Mouse (Mus musculus) hindbrain, postnatal 0 days (tissue): ENCODE results near the gene Lrfn3. TPM values are rescaled to one million over a fixed set of nuclear protein-coding genes. Genes with fewer than 3 reads are reported as not detected.

ENCODE experiments used
- ATAC-seq: fragments of 200-750 bp; cut with Nextera tagmentation; 2 replicates; pipeline ENCODE4 v1.8.0; 2017; ENCODE audit warnings: mild to moderate bottlenecking, moderate TSS enrichment, moderate library complexity
- DNase-seq: peaks from one replicate; pipeline ENCODE4 v3.0.0-alpha.2; 2015; ENCODE audit warnings: low spot score
- H3K27ac ChIP-seq: fragments of 300-500 bp; sonication (generic); 2 replicates; pipeline ENCODE4 v1.5.1; 2014; ENCODE audit warnings: mild to moderate bottlenecking
- H3K27me3 ChIP-seq: fragments of 300-500 bp; sonication (generic); 2 replicates; pipeline ENCODE4 v1.6.1; 2014; ENCODE audit warnings: low read length, mixed read lengths; ENCODE audit not compliant: insufficient read depth
- H3K36me3 ChIP-seq: fragments of 300-500 bp; sonication (generic); 2 replicates; pipeline ENCODE4 v1.6.1; 2014; ENCODE audit warnings: low read length, mixed read lengths; ENCODE audit not compliant: insufficient read depth
- H3K4me1 ChIP-seq: fragments of 300-500 bp; sonication (generic); 2 replicates; pipeline ENCODE4 v1.6.1; 2014; ENCODE audit warnings: antibody characterized with exemption, low read length, mixed read lengths; ENCODE audit not compliant: insufficient read depth
- H3K4me2 ChIP-seq: fragments of 300-500 bp; sonication (generic); 2 replicates; pipeline ENCODE4 v1.6.1; 2014; ENCODE audit warnings: low read depth, mild to moderate bottlenecking, low read length, moderate library complexity, mixed read lengths
- H3K4me3 ChIP-seq: fragments of 300-500 bp; sonication (generic); 2 replicates; pipeline ENCODE4 v1.5.1; 2014; ENCODE audit warnings: low read length
- H3K9ac ChIP-seq: fragments of 300-500 bp; sonication (generic); replicated peaks from 2 replicates; pipeline ENCODE4 v1.6.1; 2014; ENCODE audit warnings: mild to moderate bottlenecking, low read length, moderate library complexity, mixed read lengths
- H3K9me3 ChIP-seq: fragments of 300-500 bp; sonication (generic); 2 replicates; pipeline ENCODE4 v1.6.1; 2016; ENCODE audit warnings: low read length, mixed read lengths
- CTCF ChIP-seq: IDR thresholded peaks from 2 replicates; pipeline ENCODE4 v1.5.1; 2016; ENCODE audit warnings: antibody characterized with exemption, control low read depth, low read depth
- WGBS: fragments of 180-500 bp; shearing (Covaris S2); extraction: QIAGEN DNeasy Blood & Tissue Kit; methylation state at CpG from one replicate; pipeline ENCODE4 v1.1.7; 2014; 5-methylcytosine and 5-hydroxymethylcytosine counted together
- polyA plus RNA-seq: library from polyadenylated mRNA; unstranded; fragments of >200 nt; fragmentation: Nextera tagmentation; extraction: Ambion mirVana; gene quantifications from 2 replicates; pipeline ENCODE4 v1.2.1, GENCODE M21; 2015
- total RNA-seq: library from RNA; depleted of rRNA; stranded (reverse); fragments of >200 nt; gene quantifications from 2 replicates; pipeline ENCODE4 v1.2.3, GENCODE M21; 2014; rRNA removed

Lrfn3 gene
- total and polyA plus RNA-seq, 2 experiments from 2014 or later: 18.1 to 45.9 TPM

DNA sequence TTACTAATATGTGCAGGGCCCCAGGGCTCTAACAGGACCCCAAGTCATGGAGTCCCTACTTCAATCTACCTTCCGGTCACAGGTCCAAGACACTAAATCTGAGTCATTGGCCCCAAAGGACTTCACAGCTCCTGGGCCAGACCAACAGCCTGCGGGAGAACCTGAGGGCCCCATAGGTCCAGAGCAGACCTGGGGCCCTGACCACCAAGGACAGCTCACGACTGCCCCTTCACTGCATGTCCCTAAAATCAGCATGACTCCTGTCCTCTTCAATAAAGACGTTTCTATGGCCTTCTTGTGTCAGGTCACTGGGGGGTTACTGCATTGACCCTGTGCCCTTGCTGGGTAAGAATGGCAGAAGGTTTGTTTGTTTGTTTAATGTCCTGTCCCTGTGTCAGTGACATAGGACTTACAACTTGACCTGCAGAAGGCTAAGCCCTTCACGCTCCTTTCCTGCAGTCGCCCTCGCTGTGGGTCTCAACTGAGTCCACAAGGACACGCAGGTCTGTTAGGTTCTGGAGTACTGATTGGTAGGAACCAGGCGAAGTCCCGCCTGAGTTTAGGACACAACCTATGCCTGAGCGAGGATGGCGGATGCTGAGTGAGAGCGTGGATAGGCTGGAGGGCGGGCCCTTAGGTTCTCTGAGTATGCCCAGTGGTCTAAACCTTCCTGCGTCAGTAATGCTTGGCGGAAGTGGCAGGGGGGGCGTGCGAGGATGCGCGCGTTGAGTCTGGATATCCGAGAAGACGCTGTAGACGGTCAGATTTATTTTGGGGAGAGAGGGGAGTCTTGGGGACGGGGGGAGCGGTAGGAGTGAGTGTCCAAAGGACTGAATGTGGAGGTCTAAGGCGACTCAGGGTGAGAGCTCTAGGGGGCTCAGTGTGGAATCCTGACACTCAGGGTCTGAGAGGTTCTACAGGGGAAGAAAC is 54.2 kb downstream of the Lrfn3 start, which contains the start of gene Alkbh6:
Gene Alkbh6 (plus strand): TSS at position 642 of the 930 bp plus-strand sequence.
- Histone ChIP-seq H3K4me3 (peak within 1 kb of the TSS; percentile 66), H3K4me1 (peaks cover 6% of the 10 kb centered on the region; the same call in 1 of the 2 replicates), H3K27me3 (no peaks in the 10 kb centered on the region), H3K9ac (peak within 1 kb of the TSS; percentile 63), H3K27ac (peak within 1 kb of the TSS; percentile 73), H3K4me2 (peak within 1 kb of the TSS; percentile 96), H3K36me3 (peaks cover 27% of the 10 kb centered on the region), H3K9me3 (no peaks in the 10 kb centered on the region)
- ATAC-seq: peak; percentile 99
- TF ChIP-seq CTCF: peak; percentile 8; the same call in 1 of the 2 replicates
- DNase-seq: peak; percentile 98
- WGBS: 5% methylated on average over 27 of the region's 27 CpGs

DNA sequence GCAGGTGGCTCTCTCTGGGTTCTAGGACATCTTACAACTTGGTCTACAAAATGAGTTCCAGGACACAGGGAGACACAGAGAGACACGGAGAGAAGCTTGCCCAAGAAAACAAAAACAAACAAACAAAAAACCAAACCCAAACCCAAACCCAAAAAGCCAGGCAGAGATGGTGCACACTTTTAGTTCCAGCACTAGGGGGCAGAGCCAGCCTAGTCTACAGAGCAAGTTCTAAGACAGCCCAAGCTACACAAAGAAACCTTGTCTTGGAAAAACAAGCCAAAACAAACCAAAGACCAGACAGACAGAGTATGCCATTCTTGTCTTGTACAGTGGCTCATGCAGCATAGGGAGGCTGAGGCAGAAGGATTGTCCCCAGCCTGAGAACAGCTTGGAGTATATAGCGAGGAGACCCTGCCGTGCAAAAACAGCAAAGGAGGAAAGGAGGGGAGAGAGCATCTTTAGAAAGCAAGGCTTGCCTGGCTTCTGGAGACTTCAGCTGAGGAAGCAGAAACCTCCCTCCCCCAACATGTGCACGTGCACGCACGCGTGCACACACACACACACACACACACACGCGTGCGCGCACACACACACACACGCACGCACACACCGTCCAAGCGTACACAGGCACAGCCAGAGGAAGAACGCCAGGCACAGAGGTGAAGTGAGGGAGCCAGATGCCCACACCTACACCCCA is 56.3 kb downstream of the Lrfn3 start:
- Histone ChIP-seq H3K9ac (no peak overlapping the region), H3K36me3 (peaks cover 43% of the 10 kb centered on the region), H3K4me3 (no peak overlapping the region), H3K4me2 (no peak overlapping the region), H3K27ac (peak overlapping the region; percentile 16; the same call in 1 of the 2 replicates), H3K4me1 (peaks cover 6% of the 10 kb centered on the region; the same call in 1 of the 2 replicates), H3K9me3 (no peaks in the 10 kb centered on the region), H3K27me3 (no peaks in the 10 kb centered on the region)
- TF ChIP-seq CTCF: peak; percentile 60
- ATAC-seq (no peak), DNase-seq (peak; percentile 50)
- 94% methylated on average over 16 of the region's 16 CpGs for WGBS

Other genes with a start within 250 kb of the Lrfn3 start
Only the 30 nearest of the 31 such genes appear.
- 40.6 and 46.4 TPM in 2 replicates for gene Zfp146, start 193.0 kb downstream of the Lrfn3 start, total RNA-seq
- 10.0 and 10.2 TPM in 2 replicates for gene Zfp146, start 193.0 kb downstream of the Lrfn3 start, polyA plus RNA-seq
- not detected in 2 replicates for gene Cox7a1, start 178.6 kb downstream of the Lrfn3 start, total RNA-seq
- 8.1 and 9.7 TPM in 2 replicates for gene Cox7a1, start 178.6 kb downstream of the Lrfn3 start, polyA plus RNA-seq
- 289 and 322 TPM in 2 replicates for gene Capns1, start 164.0 kb downstream of the Lrfn3 start, total RNA-seq
- 83.8 and 84.6 TPM in 2 replicates for gene Capns1, start 164.0 kb downstream of the Lrfn3 start, polyA plus RNA-seq
- 65.9 and 98.4 TPM in 2 replicates for gene Polr2i, start 130.8 kb downstream of the Lrfn3 start, total RNA-seq
- 177 and 189 TPM in 2 replicates for gene Polr2i, start 130.8 kb downstream of the Lrfn3 start, polyA plus RNA-seq
- 123 and 129 TPM in 2 replicates for gene Tbcb, start 130.5 kb downstream of the Lrfn3 start, total RNA-seq
- gene Tbcb, start 130.5 kb downstream of the Lrfn3 start, polyA plus RNA-seq: 466 and 473 TPM in 2 replicates
- not detected in 2 replicates for gene Ovol3, start 127.0 kb downstream of the Lrfn3 start, total RNA-seq
- not detected in 2 replicates for gene Ovol3, start 127.0 kb downstream of the Lrfn3 start, polyA plus RNA-seq
- gene Thap8, start 82.7 kb downstream of the Lrfn3 start, total RNA-seq: 1.0 TPM in 1 of 2 replicates, not detected in the other
- gene Thap8, start 82.7 kb downstream of the Lrfn3 start, polyA plus RNA-seq: 0.52 and 0.76 TPM in 2 replicates
- 4.3 and 7.0 TPM in 2 replicates for gene Wdr62, start 82.4 kb downstream of the Lrfn3 start, total RNA-seq
- 3.7 and 4.0 TPM in 2 replicates for gene Wdr62, start 82.4 kb downstream of the Lrfn3 start, polyA plus RNA-seq
- 144 and 172 TPM in 2 replicates for gene Clip3, start 71.0 kb downstream of the Lrfn3 start, total RNA-seq
- gene Clip3, start 71.0 kb downstream of the Lrfn3 start, polyA plus RNA-seq: 106 and 118 TPM in 2 replicates
- 75.4 and 116 TPM in 2 replicates for gene Alkbh6, start 54.1 kb downstream of the Lrfn3 start, total RNA-seq
- 129 and 131 TPM in 2 replicates for gene Alkbh6, start 54.1 kb downstream of the Lrfn3 start, polyA plus RNA-seq
- 13.2 and 16.5 TPM in 2 replicates for gene Syne4, start 48.0 kb downstream of the Lrfn3 start, total RNA-seq
- 11.4 and 12.6 TPM in 2 replicates for gene Syne4, start 48.0 kb downstream of the Lrfn3 start, polyA plus RNA-seq
- gene E130208F15Rik, start 41.0 kb downstream of the Lrfn3 start, total RNA-seq: 1.8 TPM in 1 of 2 replicates, not detected in the other
- 0.79 TPM in 1 of 2 replicates, not detected in the other for gene E130208F15Rik, start 41.0 kb downstream of the Lrfn3 start, polyA plus RNA-seq
- 12.9 and 14.7 TPM in 2 replicates for gene Sdhaf1, start 38.9 kb downstream of the Lrfn3 start, total RNA-seq
- 17.8 and 19.3 TPM in 2 replicates for gene Sdhaf1, start 38.9 kb downstream of the Lrfn3 start, polyA plus RNA-seq
- gene Tyrobp, start 51.0 kb upstream of the Lrfn3 start, total RNA-seq: 37.3 and 59.9 TPM in 2 replicates
- 50.3 and 56.1 TPM in 2 replicates for gene Tyrobp, start 51.0 kb upstream of the Lrfn3 start, polyA plus RNA-seq
- not detected in 2 replicates for gene Hcst, start 57.1 kb upstream of the Lrfn3 start, total RNA-seq
- 0.84 and 1.0 TPM in 2 replicates for gene Hcst, start 57.1 kb upstream of the Lrfn3 start, polyA plus RNA-seq
- 1.9 and 3.7 TPM in 2 replicates for gene Nfkbid, start 59.0 kb upstream of the Lrfn3 start, total RNA-seq
- gene Nfkbid, start 59.0 kb upstream of the Lrfn3 start, polyA plus RNA-seq: 2.1 TPM in 2 replicates
- gene Aplp1, start 82.8 kb upstream of the Lrfn3 start, total RNA-seq: 840 and 852 TPM in 2 replicates
- gene Aplp1, start 82.8 kb upstream of the Lrfn3 start, polyA plus RNA-seq: 617 and 682 TPM in 2 replicates
- 10.7 and 14.7 TPM in 2 replicates for gene Kirrel2, start 94.9 kb upstream of the Lrfn3 start, total RNA-seq
- 4.4 and 5.8 TPM in 2 replicates for gene Kirrel2, start 94.9 kb upstream of the Lrfn3 start, polyA plus RNA-seq
- gene Nphs1, start 95.5 kb upstream of the Lrfn3 start, total RNA-seq: 2.3 and 2.4 TPM in 2 replicates
- gene Nphs1, start 95.5 kb upstream of the Lrfn3 start, polyA plus RNA-seq: 0.50 and 1.0 TPM in 2 replicates
- not detected in 2 replicates for gene Prodh2, start 130.8 kb upstream of the Lrfn3 start, total RNA-seq
- 0.24 TPM in 1 of 2 replicates, not detected in the other for gene Prodh2, start 130.8 kb upstream of the Lrfn3 start, polyA plus RNA-seq
- 55.7 and 59.7 TPM in 2 replicates for gene Arhgap33, start 172.3 kb upstream of the Lrfn3 start, total RNA-seq
- gene Arhgap33, start 172.3 kb upstream of the Lrfn3 start, polyA plus RNA-seq: 64.8 and 73.1 TPM in 2 replicates
- gene Hspb6, start 189.4 kb upstream of the Lrfn3 start, total RNA-seq: 5.6 and 6.4 TPM in 2 replicates
- gene Hspb6, start 189.4 kb upstream of the Lrfn3 start, polyA plus RNA-seq: 15.8 and 16.3 TPM in 2 replicates
- 13.1 and 14.0 TPM in 2 replicates for gene Proser3, start 189.5 kb upstream of the Lrfn3 start, total RNA-seq
- 3.0 and 3.1 TPM in 2 replicates for gene Proser3, start 189.5 kb upstream of the Lrfn3 start, polyA plus RNA-seq
- gene Lin37, start 197.1 kb upstream of the Lrfn3 start, total RNA-seq: 14.3 and 21.0 TPM in 2 replicates
- 45.0 and 48.0 TPM in 2 replicates for gene Lin37, start 197.1 kb upstream of the Lrfn3 start, polyA plus RNA-seq
- gene U2af1l4, start 200.5 kb upstream of the Lrfn3 start, total RNA-seq: 41.7 and 53.4 TPM in 2 replicates
- 103 and 104 TPM in 2 replicates for gene U2af1l4, start 200.5 kb upstream of the Lrfn3 start, polyA plus RNA-seq
- gene Gm49396, start 200.6 kb upstream of the Lrfn3 start, total RNA-seq: 2.9 and 3.7 TPM in 2 replicates
- 6.4 and 7.0 TPM in 2 replicates for gene Gm49396, start 200.6 kb upstream of the Lrfn3 start, polyA plus RNA-seq
- 72.0 and 90.4 TPM in 2 replicates for gene Psenen, start 200.9 kb upstream of the Lrfn3 start, total RNA-seq
- gene Psenen, start 200.9 kb upstream of the Lrfn3 start, polyA plus RNA-seq: 154 and 155 TPM in 2 replicates
- 5.6 TPM in 1 of 2 replicates, not detected in the other for gene Igflr1, start 202.7 kb upstream of the Lrfn3 start, total RNA-seq
- 2.6 and 3.4 TPM in 2 replicates for gene Igflr1, start 202.7 kb upstream of the Lrfn3 start, polyA plus RNA-seq
- 27.1 and 36.7 TPM in 2 replicates for gene Kmt2b, start 226.0 kb upstream of the Lrfn3 start, total RNA-seq
- 6.7 and 7.1 TPM in 2 replicates for gene Kmt2b, start 226.0 kb upstream of the Lrfn3 start, polyA plus RNA-seq
- not detected in 2 replicates for gene Zbtb32, start 236.1 kb upstream of the Lrfn3 start, total RNA-seq
- 0.18 and 0.23 TPM in 2 replicates for gene Zbtb32, start 236.1 kb upstream of the Lrfn3 start, polyA plus RNA-seq